Mouse (Mus musculus) forebrain, postnatal 0 days (tissue): ENCODE data around the gene Kcnmb4. TPM values are rescaled to one million over a fixed set of nuclear protein-coding genes. Genes with fewer than 3 reads are reported as not detected.

ENCODE experiments used
- ATAC-seq: fragments of 200-750 bp; cut with Nextera tagmentation; 2 replicates; pipeline ENCODE4 v1.8.0; 2017; ENCODE audit warnings: mild to moderate bottlenecking, moderate library complexity
- DNase-seq: peaks from one replicate; pipeline ENCODE4 v3.0.0-alpha.2; 2015
- H3K27ac ChIP-seq: fragments of 300-500 bp; sonication (generic); 2 replicates; pipeline ENCODE4 v1.5.1; 2014; ENCODE audit warnings: low read depth, mild to moderate bottlenecking, antibody characterized with exemption, low read length, moderate library complexity, mixed read lengths
- H3K27me3 ChIP-seq: fragments of 300-500 bp; sonication (generic); 2 replicates; pipeline ENCODE4 v1.6.1; 2014; ENCODE audit warnings: mild to moderate bottlenecking, low read length, mixed read lengths; ENCODE audit not compliant: insufficient read depth
- H3K36me3 ChIP-seq: fragments of 300-500 bp; sonication (generic); 2 replicates; pipeline ENCODE4 v1.6.1; 2014; ENCODE audit warnings: mild to moderate bottlenecking, moderate library complexity; ENCODE audit not compliant: insufficient read depth
- H3K4me1 ChIP-seq: fragments of 300-500 bp; sonication (generic); 2 replicates; pipeline ENCODE4 v1.6.1; 2014; ENCODE audit warnings: antibody characterized with exemption; ENCODE audit not compliant: insufficient read depth
- H3K4me2 ChIP-seq: fragments of 300-500 bp; sonication (generic); 2 replicates; pipeline ENCODE4 v1.6.1; 2014; ENCODE audit warnings: low read depth, mild to moderate bottlenecking, moderate library complexity
- H3K4me3 ChIP-seq: fragments of 300-500 bp; sonication (generic); 2 replicates; pipeline ENCODE4 v1.5.1; 2014; ENCODE audit warnings: low read depth, low read length, mixed read lengths
- H3K9ac ChIP-seq: fragments of 300-500 bp; sonication (generic); 2 replicates; pipeline ENCODE4 v1.6.1; 2014; ENCODE audit warnings: mild to moderate bottlenecking
- H3K9me3 ChIP-seq: fragments of 300-500 bp; sonication (generic); 2 replicates; pipeline ENCODE4 v1.6.1; 2016; ENCODE audit warnings: low read length
- CTCF ChIP-seq: sonication (generic); IDR thresholded peaks from 2 replicates; pipeline ENCODE4 v1.5.1; 2016; ENCODE audit warnings: antibody characterized with exemption, control low read depth, low read depth
- WGBS: fragments of 180-500 bp; shearing (Covaris S2); extraction: QIAGEN DNeasy Blood & Tissue Kit; methylation state at CpG from one replicate; pipeline ENCODE4 v1.1.7; 2014; 5-methylcytosine and 5-hydroxymethylcytosine counted together
- polyA plus RNA-seq: library from polyadenylated mRNA; unstranded; fragments of >200 nt; fragmentation: Nextera tagmentation; extraction: Ambion mirVana; gene quantifications from 2 replicates; pipeline ENCODE4 v1.2.1, GENCODE M21; 2015
- total RNA-seq: library from RNA; depleted of rRNA; stranded (reverse); fragments of >200 nt; gene quantifications from 2 replicates; pipeline ENCODE4 v1.2.3, GENCODE M21; 2014

The Kcnmb4 gene
- total and polyA plus RNA-seq, 2 experiments from 2014 or later: 29.7 to 68.5 TPM

- no peak for TF ChIP-seq CTCF
- Histone ChIP-seq H3K36me3 (no peaks in the 10 kb centered on the region), H3K9ac (no peak overlapping the region), H3K27me3 (no peaks in the 10 kb centered on the region), H3K9me3 (no peaks in the 10 kb centered on the region), H3K4me3 (no peak overlapping the region), H3K27ac (no peak overlapping the region), H3K4me2 (no peak overlapping the region), H3K4me1 (no peaks in the 10 kb centered on the region)
- WGBS: 87% methylated on average over 7 of the region's 7 CpGs
- ATAC-seq: no peak
- DNase-seq: no peak
Observed at GRCm38 (mm10) chr10:116505303-116506014, 31.8 kb upstream of the Kcnmb4 start.

- no peak for TF ChIP-seq CTCF
- Histone ChIP-seq H3K27ac (no peak overlapping the region), H3K36me3 (peaks cover 32% of the 10 kb centered on the region; the same call in 1 of the 2 replicates), H3K27me3 (no peaks in the 10 kb centered on the region), H3K9ac (no peak overlapping the region), H3K4me2 (no peak overlapping the region), H3K4me3 (no peak overlapping the region), H3K4me1 (no peaks in the 10 kb centered on the region), H3K9me3 (no peaks in the 10 kb centered on the region)
- ATAC-seq (no peak), DNase-seq (no peak)
- 86% methylated on average over 3 of the region's 3 CpGs for WGBS
Observed at GRCm38 (mm10) chr10:116492768-116493167, 19.1 kb upstream of the Kcnmb4 start.

GRCm38 (mm10) chr10:116486895-116487747 is 13.4 kb upstream of the Kcnmb4 start:
- peaks cover 23% of the 10 kb centered on the region; the same call in 1 of the 2 replicates for H3K36me3 ChIP-seq
- 71% methylated on average over 10 of the region's 10 CpGs for whole genome bisulfite sequencing
- H3K9me3 ChIP-seq: no peaks in the 10 kb centered on the region

GRCm38 (mm10) chr10:116481917-116482316 is 8.2 kb upstream of the Kcnmb4 start:
- 92% methylated on average over 12 of the region's 12 CpGs for WGBS
- Histone ChIP-seq H3K4me1 (no peaks in the 10 kb centered on the region), H3K27me3 (no peaks in the 10 kb centered on the region), H3K4me2 (no peak overlapping the region), H3K9ac (no peak overlapping the region), H3K27ac (no peak overlapping the region), H3K9me3 (no peaks in the 10 kb centered on the region), H3K36me3 (peaks cover 18% of the 10 kb centered on the region; the same call in 1 of the 2 replicates), H3K4me3 (no peak overlapping the region)
- no peak for TF ChIP-seq CTCF
- no peak for DNase-seq
- ATAC-seq: no peak

More at GRCm38 (mm10) chr10:116486895-116487747, 13.4 kb upstream of the Kcnmb4 start:
- Histone ChIP-seq H3K27ac (no peak overlapping the region), H3K4me1 (no peaks in the 10 kb centered on the region), H3K4me3 (no peak overlapping the region), H3K4me2 (no peak overlapping the region), H3K9ac (no peak overlapping the region), H3K27me3 (no peaks in the 10 kb centered on the region)
- no peak for TF ChIP-seq CTCF
- ATAC-seq (no peak), DNase-seq (no peak)

GRCm38 (mm10) chr10:116480988-116481387 is 7.3 kb upstream of the Kcnmb4 start:
- no peak for DNase-seq
- H3K27me3 ChIP-seq: no peaks in the 10 kb centered on the region
- TF ChIP-seq CTCF: peak; percentile 40
- no peak overlapping the region for H3K9ac ChIP-seq
- ATAC-seq: no peak
- H3K4me2 ChIP-seq: no peak overlapping the region
- H3K36me3 ChIP-seq: peaks cover 17% of the 10 kb centered on the region; the same call in 1 of the 2 replicates
- H3K9me3 ChIP-seq: no peaks in the 10 kb centered on the region
- H3K27ac ChIP-seq: no peak overlapping the region
- no peaks in the 10 kb centered on the region for H3K4me1 ChIP-seq
- no peak overlapping the region for H3K4me3 ChIP-seq
- WGBS: 92% methylated on average over 5 of the region's 5 CpGs

- H3K36me3 ChIP-seq: no peaks in the 10 kb centered on the region
Observed at GRCm38 (mm10) chr10:116476559-116476958, 2.9 kb upstream of the Kcnmb4 start.

GRCm38 (mm10) chr10:116475725-116476124 is 2.0 kb upstream of the Kcnmb4 start:
- Histone ChIP-seq H3K9me3 (no peaks in the 10 kb centered on the region), H3K27ac (no peak overlapping the region), H3K27me3 (no peaks in the 10 kb centered on the region), H3K4me3 (no peak overlapping the region), H3K9ac (no peak overlapping the region), H3K4me2 (peak overlapping the region; percentile 90; the same call in 1 of the 2 replicates), H3K36me3 (no peaks in the 10 kb centered on the region), H3K4me1 (peaks cover 2% of the 10 kb centered on the region; the same call in 1 of the 2 replicates)
- 0 out of 2 replicates have a peak, but pooled peaks have one; percentile 4 for TF ChIP-seq CTCF
- WGBS: 75% methylated on average over 6 of the region's 6 CpGs
- DNase-seq: no peak
- ATAC-seq: no peak

More at GRCm38 (mm10) chr10:116476559-116476958, 2.9 kb upstream of the Kcnmb4 start:
- H3K27ac ChIP-seq: no peak overlapping the region
- no peak for ATAC-seq
- H3K4me3 ChIP-seq: no peak overlapping the region
- WGBS: 92% methylated on average over 3 of the region's 3 CpGs
- H3K9me3 ChIP-seq: no peaks in the 10 kb centered on the region
- H3K4me2 ChIP-seq: no peak overlapping the region
- H3K27me3 ChIP-seq: no peaks in the 10 kb centered on the region
- no peak for TF ChIP-seq CTCF
- no peak for DNase-seq
- H3K9ac ChIP-seq: no peak overlapping the region
- peaks cover 2% of the 10 kb centered on the region; the same call in 1 of the 2 replicates for H3K4me1 ChIP-seq
